Mouse (Mus musculus) Patski (cell line): Measurements from ENCODE around the gene Fuk. TPM values are rescaled to one million over a fixed set of nuclear protein-coding genes. Genes with fewer than 3 reads are reported as not detected.
"Not testable (repeated sequence)": the region's sequence is repeated elsewhere in the genome, so short reads cannot be mapped to it uniquely, and the experiment has no call there.

Experiments
- ATAC-seq: fragments of 100-300 bp; one replicate; pipeline ENCODE4 v1.8.0; 2021
- CTCF ChIA-PET: fragments of 350-600 bp; sonication (Branson Sonifier 250); formaldehyde crosslinking; loops from one replicate; lab custom pipeline; 2022; ENCODE audit warnings: inconsistent platforms; lab: Charles Lee
- POLR2A ChIA-PET: fragments of 350-600 bp; sonication (Branson Sonifier 250); formaldehyde crosslinking; loops from one replicate; lab custom pipeline; 2022; ENCODE audit warnings: antibody characterized with exemption, inconsistent platforms; lab: Charles Lee
- DNase-seq: peaks from one replicate; pipeline ENCODE4 v3.0.0-alpha.2; 2011; ENCODE audit warnings: low read depth, low spot score
- H3K27me3 ChIP-seq: fragments of 371-371 bp; one replicate; pipeline ENCODE4 v1.5.1; 2021
- CTCF ChIP-seq: fragments of 100-300 bp; IDR thresholded peaks from one replicate; pipeline ENCODE4 v1.5.1; 2021
- in situ Hi-C: fragments of 300-500 bp; cut with MboI; formaldehyde crosslinking; loops from 3 replicates; pipeline ENCODE4 v1.11.1; 2018; ENCODE audit warnings: low pct_unique_long_range_greater_than_20kb, mixed read lengths
- polyA plus RNA-seq: library from polyadenylated mRNA; unstranded; gene quantifications from one replicate; pipeline ENCODE4 v1.2.3, GENCODE M21; 2021

Fuk gene
- polyA plus RNA-seq, 1 experiment from 2014 or later = 25.6 TPM

DNA sequence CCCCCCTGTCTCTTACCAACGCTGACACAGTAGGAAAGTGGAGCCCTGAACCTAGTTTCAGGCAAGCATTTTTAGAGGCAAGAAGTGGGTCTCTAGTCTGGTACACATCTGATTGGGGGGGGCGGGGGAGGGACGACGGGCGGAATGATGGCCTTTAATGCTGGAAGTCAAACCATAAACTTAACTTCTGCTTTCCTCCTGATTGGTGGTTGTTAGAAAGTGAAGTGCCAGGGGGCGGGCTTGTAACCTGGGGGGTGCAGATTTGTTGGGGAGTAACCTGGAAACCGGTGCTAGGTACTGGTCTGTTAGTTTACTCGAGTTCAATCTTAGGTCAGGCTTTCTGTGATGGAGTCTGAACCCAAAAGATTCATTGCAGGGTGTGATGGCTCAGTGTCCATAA lies 16.2 kb upstream of the Fuk start:
- in situ Hi-C loops = no loop called here
- ATAC-seq = no peak

GRCm38 (mm10) chr8:110918027-110918426 lies 15.7 kb upstream of the Fuk start:
- POLR2A ChIA-PET = interaction anchor here (0.6 to 1.2 kb wide), 3 partner anchors 34 to 79 kb away, joined by 3 to 4 read pairs (median 3); partner anchors contain the start of gene Ddx19a
- CTCF ChIA-PET = interaction anchor here (1.0 to 1.4 kb wide), 6 partner anchors 16 to 115 kb away, joined by 3 to 5 read pairs (median 3); partner anchors contain the start of gene Aars
- DNase-seq (no peak), ATAC-seq (no peak)
- no peak for TF ChIP-seq CTCF
- in situ Hi-C loops = no loop called here
- H3K27me3 ChIP-seq = no peaks in the 10 kb centered on the region

More for the DNA sequence above, 16.2 kb upstream of the Fuk start:
- DNase-seq = no peak
- no peaks in the 10 kb centered on the region for H3K27me3 ChIP-seq
- CTCF ChIA-PET = interaction anchor here (1.0 to 1.4 kb wide), 5 partner anchors 17 to 115 kb away, joined by 3 to 5 read pairs (median 3); partner anchors contain the start of gene Aars
- TF ChIP-seq CTCF = no peak
- POLR2A ChIA-PET = interaction anchor here (0.6 to 1.2 kb wide), 2 partner anchors 34 to 79 kb away, joined by 3 to 4 read pairs; partner anchors contain the start of gene Ddx19a

DNA sequence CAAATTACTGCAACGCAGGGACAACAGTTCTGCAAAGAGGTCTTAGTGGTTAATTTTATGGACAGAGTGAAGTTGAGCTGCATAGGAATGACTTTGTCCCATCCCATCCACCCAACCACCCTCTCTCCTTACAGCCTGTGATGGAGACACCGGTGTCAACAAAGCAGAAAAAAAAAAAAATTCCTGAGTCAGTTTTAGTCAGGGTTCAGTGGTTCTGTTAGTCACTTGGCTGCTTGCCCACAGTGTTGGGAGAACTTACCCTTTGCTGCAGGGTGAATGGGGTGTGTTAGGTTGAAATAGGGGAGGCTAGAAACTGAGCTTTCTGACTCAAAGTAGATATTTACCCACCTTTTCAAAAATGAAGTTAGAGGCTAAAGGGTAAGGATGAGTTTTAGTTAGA lies 15.1 kb upstream of the Fuk start:
- no peaks in the 10 kb centered on the region for H3K27me3 ChIP-seq
- POLR2A ChIA-PET = interaction anchor here (1.1 kb wide), 1 partner anchor 69 kb away, joined by 3 read pairs; no protein-coding TSS in a partner anchor
- ATAC-seq = peak; percentile 36
- peak; percentile 91 for DNase-seq
- in situ Hi-C loops = no loop called here
- CTCF ChIA-PET = interaction anchor here (1.0 to 1.4 kb wide), 4 partner anchors 16 to 116 kb away, joined by 3 to 5 read pairs (median 4); partner anchors contain the start of gene Aars
- no peak for TF ChIP-seq CTCF

GRCm38 (mm10) chr8:110911576-110912570 lies 9.6 kb upstream of the Fuk start:
- CTCF ChIA-PET = interaction anchor here (0.8 to 1.5 kb wide), 2 partner anchors 56 to 70 kb away, joined by 3 read pairs; no protein-coding TSS in a partner anchor
- in situ Hi-C loops = loop anchor here (5.0 kb wide), 1 partner anchor 55 kb away; no protein-coding TSS in a partner anchor
- H3K27me3 ChIP-seq = no peaks in the 10 kb centered on the region
- POLR2A ChIA-PET = no interaction called here
- TF ChIP-seq CTCF = peak; percentile 35
- ATAC-seq = no peak
- no peak for DNase-seq

GRCm38 (mm10) chr8:110909850-110910249 lies 7.6 kb upstream of the Fuk start:
- not testable (repeated sequence) for ATAC-seq, DNase-seq, H3K27me3 ChIP-seq
- CTCF ChIA-PET = interaction anchor here (1.0 kb wide), 1 partner anchor 57 kb away, joined by 4 read pairs; no protein-coding TSS in a partner anchor
- in situ Hi-C loops = loop anchor here (5.0 kb wide), 1 partner anchor 57 kb away; no protein-coding TSS in a partner anchor
- TF ChIP-seq CTCF = peak; percentile 56
- POLR2A ChIA-PET = interaction anchor here (0.6 kb wide), 1 partner anchor 8 kb away, joined by 5 read pairs; the partner anchor contains the start of gene Fuk

DNA sequence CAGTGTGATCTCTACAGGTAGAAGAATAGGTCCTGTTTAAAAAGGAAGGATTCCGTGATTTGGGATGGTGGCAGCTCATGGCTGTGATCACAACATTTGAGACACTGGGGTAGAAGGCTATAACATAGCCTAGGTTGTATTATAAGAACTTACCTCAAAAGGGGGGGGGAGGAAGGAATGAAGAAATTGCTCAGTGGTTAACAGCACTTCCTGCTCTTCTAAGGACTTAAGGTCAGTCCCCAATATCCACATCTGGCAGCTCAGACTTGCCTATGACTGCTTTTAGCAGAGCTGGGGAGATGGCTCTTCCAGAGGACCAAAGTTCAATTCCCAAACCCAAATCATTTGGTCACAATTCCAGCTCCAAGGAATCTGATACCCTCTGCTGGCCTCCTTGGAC lies 4.4 kb upstream of the Fuk start:
- ChIA-PET POLR2A (no interaction called here), CTCF (no interaction called here)
- H3K27me3 ChIP-seq = no peaks in the 10 kb centered on the region
- ATAC-seq = no peak
- DNase-seq = no peak
- no peak for TF ChIP-seq CTCF
- in situ Hi-C loops = no loop called here

GRCm38 (mm10) chr8:110905404-110905803 lies 3.1 kb upstream of the Fuk start:
- DNase-seq = no peak
- no peaks in the 10 kb centered on the region for H3K27me3 ChIP-seq
- in situ Hi-C loops = no loop called here
- ATAC-seq = no peak
- ChIA-PET POLR2A (no interaction called here), CTCF (no interaction called here)
- no peak for TF ChIP-seq CTCF

DNA sequence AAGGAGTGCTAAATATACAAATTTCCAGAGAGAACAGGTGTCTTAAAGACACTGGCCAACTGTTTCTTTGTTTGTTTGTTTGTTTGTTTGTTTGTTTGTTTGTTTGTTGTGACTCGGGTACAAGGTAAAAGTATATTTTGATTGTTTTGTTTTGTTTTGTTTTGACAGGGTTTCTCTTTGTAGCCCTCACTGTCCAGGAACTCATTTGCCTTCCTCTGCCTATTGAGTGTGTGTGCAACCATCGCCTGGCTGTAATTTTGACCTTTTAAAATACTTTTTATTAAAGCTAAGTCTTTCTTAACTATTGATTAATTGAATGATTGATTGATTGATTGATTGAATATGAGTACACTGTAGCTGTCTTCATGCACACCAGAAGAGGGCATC lies 284 bp upstream of the Fuk start:
- in situ Hi-C loops = no loop called here
- no peaks in the 10 kb centered on the region for H3K27me3 ChIP-seq
- ATAC-seq = no peak
- TF ChIP-seq CTCF = no peak
- DNase-seq = no peak
- ChIA-PET CTCF (no interaction called here), POLR2A (interaction anchor here (0.7 kb wide), 1 partner anchor 27 kb away, joined by 5 read pairs; no protein-coding TSS in a partner anchor)

GRCm38 (mm10) chr8:110901056-110901455 lies 1.2 kb downstream of the Fuk start:
- TF ChIP-seq CTCF = no peak
- CTCF ChIA-PET = interaction anchor here (0.6 to 1.0 kb wide), 2 partner anchors 17 to 70 kb away, joined by 3 read pairs; no protein-coding TSS in a partner anchor
- H3K27me3 ChIP-seq = no peaks in the 10 kb centered on the region
- DNase-seq = no peak
- in situ Hi-C loops = no loop called here
- no peak for ATAC-seq
- POLR2A ChIA-PET = interaction anchor here (0.6 to 1.0 kb wide), 6 partner anchors 13 to 135 kb away, joined by 3 to 6 read pairs (median 3); no protein-coding TSS in a partner anchor

- no peaks in the 10 kb centered on the region for H3K27me3 ChIP-seq
- in situ Hi-C loops = no loop called here
- TF ChIP-seq CTCF = no peak
- POLR2A ChIA-PET = no interaction called here
- ATAC-seq = no peak
- DNase-seq = no peak
- CTCF ChIA-PET = interaction anchor here (0.6 kb wide), 1 partner anchor 190 kb away, joined by 3 read pairs; no protein-coding TSS in a partner anchor
Observed at GRCm38 (mm10) chr8:110897495-110897894, 4.8 kb downstream of the Fuk start.
